ENCODE assay signal across 14 mouse cellular contexts in the genomic region with DNA sequence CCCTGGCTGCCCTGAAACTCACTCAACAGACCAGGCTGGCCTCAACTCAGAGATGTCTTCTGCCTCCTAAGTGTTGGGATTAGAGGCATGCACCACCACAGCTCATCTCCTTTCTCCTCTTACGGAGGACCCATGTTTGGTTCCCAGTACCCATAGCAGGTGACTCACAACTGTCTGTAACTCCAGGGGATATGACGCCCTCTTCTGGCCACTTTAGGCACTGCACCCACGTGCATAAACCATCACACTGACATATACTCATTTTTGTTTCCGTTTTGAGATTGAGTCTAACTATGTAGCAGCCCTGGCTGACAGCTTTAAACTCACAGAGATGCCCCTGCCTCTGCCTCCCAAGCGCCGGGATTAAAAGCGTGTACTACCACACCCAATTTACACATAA. TPM values are rescaled to one million over a fixed set of nuclear protein-coding genes. Genes with fewer than 3 reads are reported as not detected.
A peak's percentile ranks its signal among the peaks of the same experiment; 100 is the strongest.
DNase-seq lines count a peak whose midpoint lies in the region; ATAC-seq and TF ChIP-seq lines count a peak whose summit lies in the region.
"Had no signal": no experiment of that assay in that cellular context is flagged by ENCODE, and none has a peak within 500 bp of the region (broad histone marks: within the 10 kb centered on the region; RNA-seq: fewer than 3 reads in every experiment).

No protein-coding gene starts in this region.

- ATAC-seq in midbrain, postnatal 0 days (ENCODE audit: low FRiP score) = no peak
- ATAC-seq in Patski = no peak
- ATAC-seq in stomach, postnatal 0 days (ENCODE audit: low FRiP score, low TSS enrichment) = no peak
- no peak for ATAC-seq in midbrain, embryonic 13.5 days

- H3K27ac ChIP-seq in midbrain, postnatal 0 days (ENCODE audit: low read depth, low read length) = no peak overlapping the region
- no peak overlapping the region for H3K27ac ChIP-seq in midbrain, embryonic 10.5 days (replicated peaks)
- H3K27ac ChIP-seq in stomach, postnatal 0 days (replicated peaks) = no peak overlapping the region
- no peak overlapping the region for H3K27ac ChIP-seq in midbrain, embryonic 13.5 days
- H3K27ac ChIP-seq: embryonic facial prominence, embryonic 15.5 days; hindbrain, embryonic 12.5 days had no signal

- in situ Hi-C loops in Patski (cut with MboI; ENCODE audit: low pct_unique_long_range_greater_than_20kb) = no loop called here

- TF ChIP-seq CTCF in midbrain, postnatal 0 days (IDR thresholded peaks at IDR 0.05) = peak; percentile 53
- TF ChIP-seq CTCF in Patski (IDR thresholded peaks at IDR 0.05) = peak; percentile 72
- TF ChIP-seq CTCF in stomach, postnatal 0 days (IDR thresholded peaks at IDR 0.05; ENCODE audit: low read depth) = peak; percentile 58

- H3K27me3 ChIP-seq in midbrain, postnatal 0 days (ENCODE audit: insufficient read depth, low read length) = no peaks in the 10 kb centered on the region
- H3K27me3 ChIP-seq in midbrain, embryonic 10.5 days (ENCODE audit: low read depth, poor library complexity, severe bottlenecking) = no peaks in the 10 kb centered on the region
- no peaks in the 10 kb centered on the region for H3K27me3 ChIP-seq in Patski
- no peaks in the 10 kb centered on the region for H3K27me3 ChIP-seq in stomach, postnatal 0 days (ENCODE audit: control insufficient read depth, insufficient read depth, low read length)
- H3K27me3 ChIP-seq in midbrain, embryonic 13.5 days = no peaks in the 10 kb centered on the region
- H3K27me3 ChIP-seq: embryonic facial prominence, embryonic 15.5 days; hindbrain, embryonic 12.5 days had no signal

- H3K9me3 ChIP-seq in midbrain, postnatal 0 days (ENCODE audit: low read length) = no peaks in the 10 kb centered on the region
- peaks cover 7% of the 10 kb centered on the region; the same call in 1 of the 2 replicates for H3K9me3 ChIP-seq in midbrain, embryonic 10.5 days (replicated peaks)
- no peaks in the 10 kb centered on the region for H3K9me3 ChIP-seq in stomach, postnatal 0 days (ENCODE audit: control insufficient read depth, low read length)
- H3K9me3 ChIP-seq in midbrain, embryonic 13.5 days = no peaks in the 10 kb centered on the region
- H3K9me3 ChIP-seq: embryonic facial prominence, embryonic 15.5 days had no signal

- no peak overlapping the region for H3K9ac ChIP-seq in midbrain, postnatal 0 days (replicated peaks; ENCODE audit: low read length, poor library complexity, severe bottlenecking)
- H3K9ac ChIP-seq in stomach, postnatal 0 days (ENCODE audit: low read length) = no peak overlapping the region
- no peak overlapping the region for H3K9ac ChIP-seq in midbrain, embryonic 13.5 days (replicated peaks)
- H3K9ac ChIP-seq: embryonic facial prominence, embryonic 15.5 days; hindbrain, embryonic 12.5 days had no signal

- WGBS in midbrain, postnatal 0 days = 97% methylated on average over 7 of the region's 7 CpGs
- WGBS in midbrain, embryonic 10.5 days = 93% methylated on average over 7 of the region's 7 CpGs
- 93% methylated on average over 7 of the region's 7 CpGs for WGBS in stomach, postnatal 0 days
- WGBS in midbrain, embryonic 13.5 days = 93% methylated on average over 7 of the region's 7 CpGs

- POLR2A ChIA-PET in Patski (lab: Charles Lee) = no interaction called here

- intact Hi-C loops in heart, postnatal 36 days (cut with DNase I) = no loop called here

- H3K4me1 ChIP-seq in midbrain, postnatal 0 days (ENCODE audit: insufficient read depth, low read length) = no peaks in the 10 kb centered on the region
- H3K4me1 ChIP-seq in midbrain, embryonic 10.5 days = no peaks in the 10 kb centered on the region
- H3K4me1 ChIP-seq in stomach, postnatal 0 days (replicated peaks; ENCODE audit: control insufficient read depth, insufficient read depth) = no peaks in the 10 kb centered on the region
- H3K4me1 ChIP-seq in midbrain, embryonic 13.5 days (replicated peaks) = no peaks in the 10 kb centered on the region
- H3K4me1 ChIP-seq: embryonic facial prominence, embryonic 15.5 days; hindbrain, embryonic 12.5 days had no signal

- H3K4me3 ChIP-seq in midbrain, postnatal 0 days (ENCODE audit: low read depth, low read length) = no peak overlapping the region
- no peak overlapping the region for H3K4me3 ChIP-seq in midbrain, embryonic 10.5 days
- no peak overlapping the region for H3K4me3 ChIP-seq in stomach, postnatal 0 days (ENCODE audit: low read depth, low read length)
- no peak overlapping the region for H3K4me3 ChIP-seq in midbrain, embryonic 13.5 days (replicated peaks)
- H3K4me3 ChIP-seq: embryonic facial prominence, embryonic 15.5 days; hindbrain, embryonic 12.5 days had no signal

- no peak overlapping the region for H3K4me2 ChIP-seq in midbrain, postnatal 0 days (ENCODE audit: low read depth, low read length, poor library complexity, severe bottlenecking)
- H3K4me2 ChIP-seq in stomach, postnatal 0 days (replicated peaks; ENCODE audit: low read depth) = no peak overlapping the region
- no peak overlapping the region for H3K4me2 ChIP-seq in midbrain, embryonic 13.5 days (replicated peaks)
- H3K4me2 ChIP-seq: embryonic facial prominence, embryonic 15.5 days; hindbrain, embryonic 12.5 days had no signal

- peak; percentile 12 for DNase-seq in heart, postnatal 4 days
- no peak for DNase-seq in heart, postnatal 36 days
- DNase-seq in midbrain, postnatal 0 days (ENCODE audit: low spot score) = no peak
- no peak for DNase-seq in midbrain, embryonic 10.5 days (ENCODE audit: low spot score)
- no peak for DNase-seq in Patski (ENCODE audit: low read depth, low spot score)
- no peak for DNase-seq in stomach, postnatal 0 days (ENCODE audit: low spot score)
- DNase-seq in adrenal gland, adult 18-20 months (ENCODE audit: low spot score in 2 of 2) = no peak
- DNase-seq: cerebellum, postnatal 25 days; kidney, postnatal 10 days; lung, adult 18-20 months; midbrain, embryonic 14.5 days had no signal

- no peak for TF ChIP-seq EP300 in stomach, postnatal 0 days (optimal IDR thresholded peaks at IDR 0.05)

- H3K36me3 ChIP-seq in midbrain, postnatal 0 days (ENCODE audit: insufficient read depth, low read length) = peaks cover 55% of the 10 kb centered on the region
- peaks cover 75% of the 10 kb centered on the region for H3K36me3 ChIP-seq in midbrain, embryonic 10.5 days
- peaks cover 46% of the 10 kb centered on the region for H3K36me3 ChIP-seq in stomach, postnatal 0 days (ENCODE audit: control insufficient read depth, insufficient read depth, low read length)
- peaks cover 64% of the 10 kb centered on the region for H3K36me3 ChIP-seq in midbrain, embryonic 13.5 days

- CTCF ChIA-PET in Patski (lab: Charles Lee) = interaction anchor here (1.2 kb wide), 1 partner anchor 11 kb away, joined by 3 read pairs; no protein-coding TSS in a partner anchor

RNA-seq across cellular contexts. Expression of a gene that starts 46.9 kb away (rescaled TPM):
- 10 to 100 TPM; 39.7 to 42.3 TPM for total RNA-seq in heart, postnatal 4 days (2021)
- 10 to 100 TPM; 42.0 to 44.1 TPM for total RNA-seq in heart, postnatal 36 days (2021)
- total RNA-seq in midbrain, postnatal 0 days (2014; rRNA removed) = 26.3 and 27.8 TPM in 2 replicates
- 3.1 and 3.4 TPM in 2 replicates for polyA plus RNA-seq in midbrain, postnatal 0 days (2015; fragmentation: Nextera tagmentation; extraction: Ambion mirVana)
- polyA plus RNA-seq in midbrain, embryonic 10.5 days (2016; fragmentation: Nextera tagmentation; extraction: Ambion mirVana) = 4.2 and 5.3 TPM in 2 replicates
- polyA plus RNA-seq in Patski (2021) = 34.1 TPM
- polyA plus RNA-seq in stomach, postnatal 0 days (2015; fragmentation: Nextera tagmentation; extraction: Ambion mirVana) = 3.1 and 3.9 TPM in 2 replicates
- 3.2 and 3.4 TPM in 2 replicates for polyA plus RNA-seq in midbrain, embryonic 13.5 days (2015; fragmentation: Nextera tagmentation; extraction: Ambion mirVana)
- total RNA-seq in adrenal gland, adult 18-20 months (2021) = 10 to 100 TPM; 49.0 to 69.7 TPM

RNA-seq across cellular contexts. Expression of a gene that starts 53.6 kb away (rescaled TPM):
- total RNA-seq in heart, postnatal 4 days (2021) = 10 to 100 TPM; 67.8 to 71.7 TPM
- 10 to 100 TPM; 39.8 to 41.1 TPM for total RNA-seq in heart, postnatal 36 days (2021)
- 82.8 and 88.7 TPM in 2 replicates for total RNA-seq in midbrain, postnatal 0 days (2014; rRNA removed)
- polyA plus RNA-seq in midbrain, postnatal 0 days (2015; fragmentation: Nextera tagmentation; extraction: Ambion mirVana) = 69.7 and 70.1 TPM in 2 replicates
- 207 and 219 TPM in 2 replicates for polyA plus RNA-seq in midbrain, embryonic 10.5 days (2016; fragmentation: Nextera tagmentation; extraction: Ambion mirVana)
- polyA plus RNA-seq in Patski (2021) = 71.6 TPM
- polyA plus RNA-seq in stomach, postnatal 0 days (2015; fragmentation: Nextera tagmentation; extraction: Ambion mirVana) = 29.1 and 29.3 TPM in 2 replicates
- 113 and 116 TPM in 2 replicates for polyA plus RNA-seq in midbrain, embryonic 13.5 days (2015; fragmentation: Nextera tagmentation; extraction: Ambion mirVana)
- 10 to 100 TPM; 58.7 to 71.4 TPM for total RNA-seq in adrenal gland, adult 18-20 months (2021)

RNA-seq across cellular contexts. Expression of a gene that starts 59.9 kb away (rescaled TPM):
- 1 to 10 TPM; 4.0 to 5.1 TPM for total RNA-seq in heart, postnatal 4 days (2021)
- 1 to 10 TPM; 1.6 to 2.4 TPM for total RNA-seq in heart, postnatal 36 days (2021)
- total RNA-seq in midbrain, postnatal 0 days (2014; rRNA removed) = 16.8 and 17.2 TPM in 2 replicates
- 7.5 and 8.5 TPM in 2 replicates for polyA plus RNA-seq in midbrain, postnatal 0 days (2015; fragmentation: Nextera tagmentation; extraction: Ambion mirVana)
- 10.0 and 12.7 TPM in 2 replicates for polyA plus RNA-seq in midbrain, embryonic 10.5 days (2016; fragmentation: Nextera tagmentation; extraction: Ambion mirVana)
- 5.2 TPM for polyA plus RNA-seq in Patski (2021)
- polyA plus RNA-seq in stomach, postnatal 0 days (2015; fragmentation: Nextera tagmentation; extraction: Ambion mirVana) = 3.8 and 4.8 TPM in 2 replicates
- 10.8 and 11.1 TPM in 2 replicates for polyA plus RNA-seq in midbrain, embryonic 13.5 days (2015; fragmentation: Nextera tagmentation; extraction: Ambion mirVana)
- 1 to 10 TPM; 4.2 to 5.7 TPM for total RNA-seq in adrenal gland, adult 18-20 months (2021)
